ENCODE assay signal across 8 mouse cellular contexts in genomic region chr5:129385965-129386643, GRCm38 (mm10).
DNase-seq lines count a peak whose midpoint lies in the region; ATAC-seq and TF ChIP-seq lines count a peak whose summit lies in the region.
"Not testable (repeated sequence)": the region's sequence is repeated elsewhere in the genome, so short reads cannot be mapped to it uniquely, and the experiment has no call there.

No protein-coding gene starts in this region.

- not testable (repeated sequence) for H3K4me3 ChIP-seq in forebrain, embryonic 11.5 days (ENCODE audit: low read depth, low read length); heart, embryonic 15.5 days; limb, embryonic 10.5 days; lung, adult 2 months (replicated peaks; ENCODE audit: extremely low read depth, low read depth, low read length); midbrain, embryonic 14.5 days (replicated peaks; ENCODE audit: low read depth, low read length); stomach, embryonic 16.5 days (replicated peaks; ENCODE audit: low read length)

- not testable (repeated sequence) for H3K36me3 ChIP-seq in forebrain, embryonic 11.5 days (ENCODE audit: control insufficient read depth, insufficient read depth, low read length); heart, embryonic 15.5 days; limb, embryonic 10.5 days; midbrain, embryonic 14.5 days (ENCODE audit: control insufficient read depth, insufficient read depth, low read length); stomach, embryonic 16.5 days (ENCODE audit: control insufficient read depth, insufficient read depth, low read length)

- not testable (repeated sequence) for TF ChIP-seq CTCF in lung, adult 2 months (IDR thresholded peaks at IDR 0.05; ENCODE audit: insufficient read depth, low read length)

- not testable (repeated sequence) for H3K27me3 ChIP-seq in forebrain, embryonic 11.5 days (ENCODE audit: control insufficient read depth, insufficient read depth, low read length); limb, embryonic 10.5 days (ENCODE audit: low read depth, poor library complexity, severe bottlenecking); midbrain, embryonic 14.5 days (ENCODE audit: control insufficient read depth, insufficient read depth, low read length); stomach, embryonic 16.5 days (ENCODE audit: control insufficient read depth, insufficient read depth, low read length)
- peaks cover 11% of the 10 kb centered on the region; the same call in 1 of the 2 replicates for H3K27me3 ChIP-seq in heart, embryonic 15.5 days

- H3K4me2 ChIP-seq in forebrain, embryonic 11.5 days (ENCODE audit: low read depth, low read length, severe bottlenecking); heart, embryonic 15.5 days; midbrain, embryonic 14.5 days (ENCODE audit: low read length); stomach, embryonic 16.5 days (ENCODE audit: low read depth, low read length): not testable (repeated sequence)

- H3K9me3 ChIP-seq in forebrain, embryonic 11.5 days (ENCODE audit: control insufficient read depth, low read length); heart, embryonic 15.5 days (replicated peaks); limb, embryonic 10.5 days (replicated peaks); midbrain, embryonic 14.5 days (ENCODE audit: control insufficient read depth, low read length); stomach, embryonic 16.5 days (replicated peaks; ENCODE audit: control insufficient read depth, low read length): not testable (repeated sequence)

- H3K9ac ChIP-seq in forebrain, embryonic 11.5 days (ENCODE audit: low read length); heart, embryonic 15.5 days; midbrain, embryonic 14.5 days (replicated peaks; ENCODE audit: low read length); stomach, embryonic 16.5 days (ENCODE audit: low read length): not testable (repeated sequence)

- peak; percentile 94 for ATAC-seq in forebrain, embryonic 11.5 days (replicated peaks; ENCODE audit: low FRiP score)
- peak; percentile 85 for ATAC-seq in heart, embryonic 15.5 days (replicated peaks; ENCODE audit: insufficient number of reproducible peaks, insufficient read depth, low FRiP score, low read depth)
- ATAC-seq in midbrain, embryonic 14.5 days (ENCODE audit: low FRiP score, low TSS enrichment): peak; percentile 78; the same call in 1 of the 2 replicates
- peak; percentile 93 for ATAC-seq in stomach, embryonic 16.5 days (ENCODE audit: insufficient read depth, low FRiP score)

- not testable (repeated sequence) for TF ChIP-seq POLR2A in lung, adult 2 months (IDR thresholded peaks at IDR 0.05; ENCODE audit: borderline replicate concordance, extremely low read depth, low read depth, low read length)

- peak; percentile 62 for DNase-seq in cerebellum, adult 9-10 months
- DNase-seq in forebrain, embryonic 11.5 days (ENCODE audit: low spot score); midbrain, embryonic 14.5 days: not testable (repeated sequence)
- DNase-seq in induced T-regulatory cell, adult 2 months (ENCODE audit: low read depth): peak; percentile 1
- peak; percentile 38 for DNase-seq in limb, embryonic 10.5 days (ENCODE audit: low spot score)
- peak; percentile 2 for DNase-seq in lung, adult 2 months

- not testable (repeated sequence) for H3K4me1 ChIP-seq in forebrain, embryonic 11.5 days (replicated peaks; ENCODE audit: control insufficient read depth, insufficient read depth, low read length); heart, embryonic 15.5 days (replicated peaks); lung, adult 2 months (ENCODE audit: control insufficient read depth, insufficient read depth, low read length); midbrain, embryonic 14.5 days (ENCODE audit: control insufficient read depth, insufficient read depth, low read length); stomach, embryonic 16.5 days (ENCODE audit: control insufficient read depth, insufficient read depth, low read length)
- peaks cover 16% of the 10 kb centered on the region for H3K4me1 ChIP-seq in limb, embryonic 10.5 days

- 52% methylated on average over 2 of the region's 7 CpGs for WGBS in forebrain, embryonic 11.5 days
- whole genome bisulfite sequencing in heart, embryonic 15.5 days: 50% methylated on average over 2 of the region's 7 CpGs
- 77% methylated on average over 2 of the region's 7 CpGs for WGBS in limb, embryonic 10.5 days
- WGBS in lung, adult 2 months: 66% methylated on average over 2 of the region's 7 CpGs
- WGBS in midbrain, embryonic 14.5 days: 48% methylated on average over 2 of the region's 7 CpGs
- WGBS in stomach, embryonic 16.5 days: 67% methylated on average over 2 of the region's 7 CpGs

- not testable (repeated sequence) for H3K27ac ChIP-seq in forebrain, embryonic 11.5 days (ENCODE audit: low read depth, low read length); heart, embryonic 15.5 days; limb, embryonic 10.5 days; midbrain, embryonic 14.5 days (replicated peaks; ENCODE audit: low read depth, low read length); stomach, embryonic 16.5 days (ENCODE audit: low read length)
